Mouse (Mus musculus) left cerebral cortex, postnatal 10 days (tissue): ENCODE measurements at regions not wholly inside any gene's neighbourhood (a gene's known extent, or its start where the extent isn't known, plus 50 kb on each side); places are given as distances from the start of the nearest gene placed in this dataset.
"Not testable (repeated sequence)": the region's sequence is repeated elsewhere in the genome, so short reads cannot be mapped to it uniquely, and the experiment has no call there.

ENCODE experiments used
- DNase-seq, 2 experiments: peaks; one replicate each; pipeline ENCODE4 v3.0.0; 2021 to 2022; ENCODE audit warnings: low spot score in 2 of 2, mixed read lengths in 1 of 2; ENCODE audit errors: extremely low spot score in 1 of 2
- intact Hi-C: fragments of 180-260 bp; cut with DNase I; formaldehyde crosslinking; loops from one replicate; pipeline ENCODE4 v1.15.1; 2025

DNA sequence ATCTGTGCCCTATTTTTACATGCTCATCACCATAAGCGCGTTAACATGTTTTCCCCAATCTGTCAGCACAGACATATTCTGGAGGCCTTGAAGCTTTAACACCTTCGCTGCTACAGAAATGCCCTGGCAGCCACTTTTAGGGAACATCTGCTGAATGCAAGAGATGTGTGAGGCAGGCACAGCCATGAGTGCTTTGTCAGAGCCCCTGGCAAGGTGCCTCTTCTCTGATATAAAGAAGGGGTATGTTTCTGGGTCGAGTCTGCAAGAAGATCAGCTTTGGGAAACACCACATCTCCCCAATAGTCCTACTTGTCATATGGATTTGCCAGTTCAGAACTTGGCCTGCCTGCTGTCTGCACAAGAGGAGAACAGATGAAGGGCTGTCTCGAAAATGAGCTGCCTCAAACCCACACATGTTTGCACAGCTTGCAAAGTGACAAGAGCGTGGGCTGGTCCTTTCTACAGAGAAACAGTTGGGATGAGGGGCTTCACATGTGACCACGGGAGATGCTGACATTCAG is 1263.3 kb upstream of the Klhl29 start:
- DNase-seq, result peak; percentile 60 to 81
- intact Hi-C loops, result no loop called here

DNA sequence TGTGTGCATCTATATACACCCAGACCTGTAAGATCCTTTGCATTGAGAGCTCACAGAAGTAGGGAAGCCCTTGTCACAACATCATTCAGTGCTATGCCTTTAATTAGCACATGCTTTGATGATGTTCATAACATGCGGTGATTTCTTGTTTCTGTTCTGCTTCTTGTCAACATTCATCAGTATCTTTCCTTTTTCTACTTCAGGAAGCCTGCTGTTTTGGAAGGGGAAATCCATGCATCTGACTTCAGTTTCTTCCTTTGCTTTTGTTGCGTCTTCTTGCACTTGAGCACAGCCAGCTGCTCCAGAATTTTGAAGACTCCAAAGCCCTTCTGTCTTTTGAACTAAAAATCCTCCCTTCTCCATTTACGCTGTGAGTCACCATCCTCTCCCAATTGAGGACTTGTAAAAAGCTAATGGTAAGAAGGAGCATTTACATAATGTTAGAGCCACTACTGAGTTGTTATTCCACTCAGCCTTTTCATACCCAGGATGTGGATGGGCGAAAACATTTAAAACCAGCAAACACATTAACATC is 1262.4 kb upstream of the Klhl29 start:
- intact Hi-C loops, result no loop called here
- DNase-seq, result peak in 1 of 2 experiments; percentile 9

DNA sequence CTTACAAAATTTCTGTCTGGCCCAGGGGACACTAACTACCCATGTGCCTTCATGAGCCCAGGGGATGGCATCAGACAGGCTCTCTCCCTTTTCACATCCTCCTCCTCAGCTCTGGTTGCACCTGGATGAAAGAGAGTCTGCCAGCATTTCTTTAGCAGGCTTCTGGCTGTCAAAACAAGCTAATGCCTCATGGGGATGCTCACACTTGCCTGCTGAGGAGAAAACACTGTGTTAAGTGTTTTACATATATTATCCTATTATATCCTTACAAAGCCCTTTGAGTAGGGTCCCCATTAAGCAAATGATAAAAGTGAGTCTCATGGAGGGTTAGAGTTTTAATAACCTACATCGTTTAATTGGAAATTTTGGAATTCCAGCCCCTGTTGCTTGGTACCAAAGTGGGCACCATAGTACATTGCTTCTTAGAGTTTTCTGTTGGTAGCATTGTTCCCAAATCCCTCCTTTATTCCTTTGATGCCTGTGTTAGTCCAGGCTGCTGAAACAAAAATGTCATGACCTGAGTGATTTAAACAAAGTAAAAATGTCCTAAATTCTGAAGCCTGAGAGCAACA is 1247.2 kb upstream of the Klhl29 start:
- DNase-seq, result no peak
- intact Hi-C loops, result no loop called here

DNA sequence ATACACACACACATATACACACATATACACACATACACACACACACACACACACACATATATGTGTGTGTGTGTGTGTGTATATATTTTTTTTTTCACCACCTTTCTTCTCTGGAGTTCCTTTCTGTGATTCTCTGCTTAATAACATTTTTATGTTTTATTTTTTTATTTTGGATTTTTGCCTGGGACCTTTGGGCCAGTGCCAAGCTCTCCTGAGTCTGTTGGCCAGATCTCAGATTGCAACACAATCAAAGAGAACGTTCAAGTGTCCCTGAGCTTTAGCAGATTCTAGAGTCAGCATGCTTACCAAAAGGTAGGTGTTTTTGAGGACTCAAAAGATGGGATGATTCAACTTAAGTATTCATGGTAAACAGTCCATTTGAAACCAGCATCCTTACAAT is 1225.6 kb upstream of the Klhl29 start:
- DNase-seq, result no peak
- intact Hi-C loops, result no loop called here

DNA sequence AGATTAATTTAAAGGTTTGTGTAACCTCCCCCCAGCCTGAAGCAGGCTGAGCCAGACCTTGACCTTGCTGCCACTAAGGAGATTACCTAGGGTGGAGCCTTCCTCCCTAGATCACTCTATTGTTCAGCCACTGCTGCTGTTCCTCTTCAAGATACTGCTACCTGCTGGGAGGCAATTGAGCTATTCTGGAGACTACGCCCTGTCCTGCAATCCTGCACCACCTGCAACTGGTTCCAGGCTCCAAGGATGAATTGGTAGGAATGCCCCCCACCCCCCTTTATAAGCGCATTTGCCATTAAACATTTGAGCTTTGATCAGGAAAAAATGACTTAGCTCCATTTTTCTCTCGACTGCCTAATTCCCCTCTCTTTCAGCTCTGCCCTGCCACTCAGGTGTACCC is 1220.0 kb upstream of the Klhl29 start:
- DNase-seq, intact Hi-C loops: not testable (repeated sequence)

DNA sequence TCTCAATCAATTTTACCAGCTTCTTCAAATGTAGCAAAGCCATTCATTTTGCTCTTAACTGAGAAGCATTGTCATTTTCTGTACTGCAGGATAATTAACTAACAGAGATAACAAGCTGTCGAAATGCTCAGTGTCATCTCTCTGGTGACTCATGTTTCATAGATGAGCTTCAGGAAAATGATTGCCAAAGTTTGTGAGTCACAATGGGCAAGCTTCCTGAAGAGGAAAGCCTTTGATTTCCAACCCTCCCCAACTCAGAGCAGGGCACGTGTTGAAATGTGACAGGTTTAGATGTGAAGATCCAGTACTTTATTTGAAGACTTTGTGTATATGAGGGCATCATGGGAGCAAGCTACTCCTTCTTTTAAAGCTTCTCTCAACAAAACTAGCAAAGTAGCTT is 1214.7 kb upstream of the Klhl29 start:
- intact Hi-C loops, result no loop called here
- DNase-seq, result no peak

DNA sequence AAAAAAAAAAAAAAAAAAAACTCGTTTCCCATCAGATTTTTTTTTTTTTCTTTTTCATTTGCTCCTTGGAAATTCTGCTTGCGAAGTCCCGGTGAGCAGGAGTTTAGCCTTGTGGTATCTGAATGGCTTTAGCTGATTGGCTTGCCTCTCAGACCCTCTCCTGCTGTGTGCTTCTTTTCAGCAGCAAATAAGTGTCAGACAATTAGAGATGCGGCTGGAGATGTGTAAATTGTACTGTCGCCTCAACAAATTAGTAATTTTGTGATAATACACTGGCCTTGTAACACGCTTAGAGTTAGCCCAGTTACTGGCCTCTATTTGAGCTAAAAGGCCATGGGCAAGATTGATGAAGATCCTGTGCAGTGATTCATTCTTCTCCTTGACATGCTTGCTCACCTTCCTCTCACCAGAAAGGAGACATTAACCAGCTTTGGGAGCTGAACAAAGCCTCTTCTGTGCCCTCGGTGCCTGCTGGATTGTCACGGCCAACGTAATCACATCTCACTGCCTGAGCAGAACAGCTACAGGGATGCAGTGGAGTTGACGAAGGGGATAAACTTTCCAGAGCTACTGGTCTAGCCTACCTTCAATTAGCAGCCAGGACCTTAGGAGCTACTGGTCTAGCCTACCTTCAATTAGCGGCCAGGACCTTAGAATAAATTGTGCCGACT is 1212.7 kb upstream of the Klhl29 start:
- DNase-seq, result no peak
- intact Hi-C loops, result no loop called here

DNA sequence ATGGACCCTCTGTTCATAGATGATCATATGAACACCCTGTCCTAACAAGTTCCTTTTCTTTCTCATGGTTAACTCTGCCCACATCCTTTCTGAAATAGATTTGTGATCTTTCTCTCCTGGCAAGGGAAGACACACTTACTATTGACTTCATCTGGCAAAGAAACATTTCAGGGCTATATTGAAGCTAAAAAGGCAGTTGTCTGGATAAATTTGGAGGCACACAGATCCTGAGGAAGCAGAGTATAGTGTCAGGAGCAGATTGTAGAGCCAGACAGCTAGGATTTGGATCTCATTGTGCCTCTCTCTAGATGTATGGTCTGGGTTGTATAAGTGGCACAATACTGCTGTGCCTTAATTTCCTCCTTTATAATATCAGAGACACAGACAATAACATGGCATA is 1204.7 kb upstream of the Klhl29 start:
- intact Hi-C loops, result no loop called here
- peak in 1 of 2 experiments; percentile 28 for DNase-seq

DNA sequence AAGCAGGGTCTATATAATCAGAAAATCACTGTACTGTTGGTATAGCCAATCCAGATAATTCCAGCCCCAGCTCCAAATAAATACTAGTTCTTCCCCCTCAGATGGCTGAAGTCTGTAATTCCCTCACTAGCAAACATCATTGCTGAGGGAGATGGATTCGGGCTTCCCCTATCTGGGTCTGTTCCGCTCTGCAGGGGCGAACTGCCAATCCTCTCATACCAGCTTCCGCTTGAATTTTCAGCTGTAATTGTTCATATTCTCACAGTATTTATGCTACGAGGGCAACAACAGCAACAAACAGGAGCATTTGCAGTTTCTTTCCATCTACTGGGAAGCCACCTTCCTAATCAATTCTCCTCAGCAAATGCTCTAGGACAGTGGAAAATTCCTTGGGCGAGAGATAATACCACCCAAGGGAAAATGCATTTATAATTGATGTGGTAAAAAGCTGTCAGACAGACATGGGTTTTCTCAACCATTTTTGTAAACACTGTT is 1201.4 kb upstream of the Klhl29 start:
- DNase-seq, result no peak
- intact Hi-C loops, result no loop called here
